Comparison of ENCODE assay signal across 8 mouse cellular contexts in the genomic region with DNA sequence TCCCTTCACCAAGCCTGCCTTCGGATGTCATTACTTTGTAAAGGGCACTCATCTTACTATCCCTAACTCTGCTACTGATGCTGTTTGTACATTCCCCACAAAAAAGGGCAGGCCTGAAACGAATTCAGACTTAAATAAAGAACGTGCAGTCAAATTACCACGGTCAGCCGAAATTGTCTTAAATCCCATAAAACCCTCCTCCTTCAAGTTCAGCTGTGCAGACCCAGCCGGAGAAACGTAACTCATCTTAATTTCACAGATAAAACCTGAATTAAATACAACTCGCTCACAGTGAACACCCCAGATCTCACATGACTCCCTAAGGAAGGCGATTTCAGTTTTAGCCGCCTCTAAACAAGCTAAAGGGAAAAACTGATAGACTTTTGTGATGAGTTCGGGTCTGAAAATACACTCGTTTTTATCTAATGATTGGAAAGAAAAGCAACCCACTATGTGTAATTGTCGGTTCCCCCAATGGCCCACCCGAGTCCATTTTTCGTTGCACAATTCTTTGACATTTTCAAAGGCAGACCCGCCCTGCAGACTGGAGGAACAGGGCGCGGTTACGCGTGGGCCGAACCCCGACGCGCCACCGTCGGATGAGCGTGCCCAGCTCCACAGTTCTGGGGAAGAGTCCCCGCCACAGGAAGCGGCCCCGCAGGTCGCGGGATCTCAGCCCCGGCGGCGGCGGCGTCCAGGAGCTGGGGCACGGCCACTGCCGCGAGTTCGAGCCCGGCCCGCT. TPM values are rescaled to one million over a fixed set of nuclear protein-coding genes. Genes with fewer than 3 reads are reported as not detected.
A peak's percentile ranks its signal among the peaks of the same experiment; 100 is the strongest.
DNase-seq lines count a peak whose midpoint lies in the region; ATAC-seq and TF ChIP-seq lines count a peak whose summit lies in the region.

No protein-coding gene starts in this region.

- peak overlapping the region; percentile 88 for H3K9ac ChIP-seq in heart, embryonic 13.5 days
- peak overlapping the region; percentile 92 for H3K9ac ChIP-seq in ES-E14 (ENCODE audit: insufficient read depth, low read depth, low read length, poor library complexity, severe bottlenecking)
- H3K9ac ChIP-seq in forebrain, embryonic 15.5 days (replicated peaks): peak overlapping the region; percentile 94
- H3K9ac ChIP-seq in liver, embryonic 15.5 days: peak overlapping the region; percentile 84
- H3K9ac ChIP-seq in stomach, embryonic 15.5 days: peak overlapping the region; percentile 80

- in situ Hi-C loops in ES-E14 (cut with MboI; ENCODE audit: low sequenced_read_pairs in 2 of 2, unreplicated experiment in 2 of 2): no loop called here

- peaks cover 32% of the 10 kb centered on the region for H3K4me1 ChIP-seq in heart, embryonic 13.5 days
- peaks cover 0 to 9% of the 10 kb centered on the region in 2 experiments; a peak in 1 of 4 replicates for H3K4me1 ChIP-seq in ES-E14 (ENCODE audit: control insufficient read depth in 2 of 2, insufficient read depth in 2 of 2, low read length in 2 of 2, poor library complexity in 1 of 2)
- peaks cover 24% of the 10 kb centered on the region for H3K4me1 ChIP-seq in forebrain, embryonic 15.5 days
- peaks cover 50% of the 10 kb centered on the region for H3K4me1 ChIP-seq in liver, embryonic 15.5 days (replicated peaks)
- peaks cover 5% of the 10 kb centered on the region; the same call in 1 of the 2 replicates for H3K4me1 ChIP-seq in stomach, embryonic 15.5 days

- WGBS in heart, embryonic 13.5 days: 2% methylated on average over 43 of the region's 43 CpGs
- WGBS in forebrain, embryonic 15.5 days: under 1% methylated on average over 43 of the region's 43 CpGs
- under 1% methylated on average over 43 of the region's 43 CpGs for WGBS in liver, embryonic 15.5 days (ENCODE audit: insufficient replicate concordance)
- under 1% methylated on average over 35 of the region's 43 CpGs for WGBS in stomach, embryonic 15.5 days

- peak overlapping the region; percentile 83 for H3K4me2 ChIP-seq in heart, embryonic 13.5 days
- H3K4me2 ChIP-seq in forebrain, embryonic 15.5 days (replicated peaks): peak overlapping the region; percentile 68
- peak overlapping the region; percentile 78 for H3K4me2 ChIP-seq in liver, embryonic 15.5 days
- H3K4me2 ChIP-seq in stomach, embryonic 15.5 days: peak overlapping the region; percentile 64

- H3K27ac ChIP-seq in heart, embryonic 13.5 days (replicated peaks): peak overlapping the region; percentile 86
- H3K27ac ChIP-seq in ES-E14 (ENCODE audit: insufficient read depth, low read depth, low read length, poor library complexity, severe bottlenecking): peak overlapping the region; percentile 77
- H3K27ac ChIP-seq in forebrain, embryonic 15.5 days (replicated peaks): peak overlapping the region; percentile 92
- H3K27ac ChIP-seq in liver, embryonic 15.5 days (replicated peaks): peak overlapping the region; percentile 100
- peak overlapping the region; percentile 95 for H3K27ac ChIP-seq in stomach, embryonic 15.5 days

- H3K36me3 ChIP-seq in heart, embryonic 13.5 days: peaks cover 36% of the 10 kb centered on the region
- peaks cover 9% of the 10 kb centered on the region for H3K36me3 ChIP-seq in ES-E14 (ENCODE audit: control insufficient read depth, insufficient read depth, low read length, poor library complexity, severe bottlenecking)
- peaks cover 19% of the 10 kb centered on the region for H3K36me3 ChIP-seq in forebrain, embryonic 15.5 days
- H3K36me3 ChIP-seq in liver, embryonic 15.5 days (replicated peaks): peaks cover 35% of the 10 kb centered on the region
- H3K36me3 ChIP-seq in stomach, embryonic 15.5 days: peaks cover 10% of the 10 kb centered on the region

- H3K4me3 ChIP-seq in heart, embryonic 13.5 days: peak overlapping the region; percentile 79
- H3K4me3 ChIP-seq in ES-E14 (ENCODE audit: insufficient read depth in 1 of 2, low read depth in 1 of 2, low read length in 2 of 2, poor library complexity in 1 of 2, severe bottlenecking in 1 of 2): peak overlapping the region; percentile 85 to 95
- H3K4me3 ChIP-seq in forebrain, embryonic 15.5 days: peak overlapping the region; percentile 97
- peak overlapping the region; percentile 82 for H3K4me3 ChIP-seq in liver, embryonic 15.5 days (replicated peaks)
- peak overlapping the region; percentile 84 for H3K4me3 ChIP-seq in stomach, embryonic 15.5 days (replicated peaks)

- 0 out of 2 replicates have a peak, but pooled peaks have one; percentile 34 for ATAC-seq in heart, embryonic 13.5 days (ENCODE audit: extremely low read depth, insufficient number of reproducible peaks, low FRiP score, low TSS enrichment)
- peak; percentile 82 for ATAC-seq in forebrain, embryonic 15.5 days (replicated peaks)
- ATAC-seq in liver, embryonic 15.5 days (ENCODE audit: insufficient read depth): peak; percentile 82
- ATAC-seq in stomach, embryonic 15.5 days (ENCODE audit: insufficient read depth, low FRiP score, low read depth): peak; percentile 62

- no peaks in the 10 kb centered on the region for H3K9me3 ChIP-seq in heart, embryonic 13.5 days
- no peaks in the 10 kb centered on the region for H3K9me3 ChIP-seq in ES-E14 (ENCODE audit: control insufficient read depth, insufficient read depth, low read depth, low read length)
- H3K9me3 ChIP-seq in forebrain, embryonic 15.5 days: no peaks in the 10 kb centered on the region
- H3K9me3 ChIP-seq in liver, embryonic 15.5 days (replicated peaks): no peaks in the 10 kb centered on the region
- no peaks in the 10 kb centered on the region for H3K9me3 ChIP-seq in stomach, embryonic 15.5 days

- no peaks in the 10 kb centered on the region for H3K27me3 ChIP-seq in heart, embryonic 13.5 days (replicated peaks)
- H3K27me3 ChIP-seq in forebrain, embryonic 15.5 days: no peaks in the 10 kb centered on the region
- no peaks in the 10 kb centered on the region for H3K27me3 ChIP-seq in liver, embryonic 15.5 days
- no peaks in the 10 kb centered on the region for H3K27me3 ChIP-seq in stomach, embryonic 15.5 days (replicated peaks)

- no peak for DNase-seq in heart, adult 8-10 months (ENCODE audit: low spot score)
- no peak for DNase-seq in ES-E14 (ENCODE audit: low read depth, low spot score)
- DNase-seq in cerebellum, postnatal 4 days (ENCODE audit: low spot score in 2 of 2): no peak
- DNase-seq in spleen, adult 12 weeks (ENCODE audit: low spot score): no peak

TF ChIP-seq in ES-E14, 5 proteins besides CTCF, POLR2A, EP300 and RAD21:
- no peak for TF ChIP-seq HCFC1 (IDR thresholded peaks at IDR 0.05; ENCODE audit: borderline replicate concordance, insufficient read depth, low read length)
- TF ChIP-seq CHD2 (IDR thresholded peaks at IDR 0.05; ENCODE audit: low read depth, low read length): no peak
- TF ChIP-seq ZNF384 (IDR thresholded peaks at IDR 0.05; ENCODE audit: low read depth, low read length): no peak
- TF ChIP-seq MAFK (IDR thresholded peaks at IDR 0.05; ENCODE audit: insufficient read depth, low read depth, low read length): no peak

RNA-seq across cellular contexts. Expression of a gene that starts 0.5 kb away (rescaled TPM):
- polyA plus RNA-seq in heart, embryonic 13.5 days (2015; fragmentation: Nextera tagmentation; extraction: Ambion mirVana): 132 and 149 TPM in 2 replicates
- total RNA-seq in heart, adult 8-10 months (2022): 10 to 100 TPM; 63.0 to 64.1 (median 63.5) TPM
- 118 and 183 TPM in 2 replicates for total RNA-seq in ES-E14 (2012; rRNA removed)
- polyA plus RNA-seq in forebrain, embryonic 15.5 days (2015; fragmentation: Nextera tagmentation; extraction: Ambion mirVana): 193 and 194 TPM in 2 replicates
- polyA plus RNA-seq in liver, embryonic 15.5 days (2015; fragmentation: Nextera tagmentation; extraction: Ambion mirVana): 70.6 and 79.4 TPM in 2 replicates
- polyA plus RNA-seq in stomach, embryonic 15.5 days (2015; fragmentation: Nextera tagmentation; extraction: Ambion mirVana): 167 and 170 TPM in 2 replicates

RNA-seq across cellular contexts. Expression of a gene that starts 9.1 kb away (rescaled TPM):
- 325 and 327 TPM in 2 replicates for polyA plus RNA-seq in heart, embryonic 13.5 days (2015; fragmentation: Nextera tagmentation; extraction: Ambion mirVana)
- total RNA-seq in heart, adult 8-10 months (2022): 100 to 1,000 TPM in 3 of 4 experiments, 10 to 100 TPM in 1; 97.1 to 165 (median 123) TPM
- 93.9 and 130 TPM in 2 replicates for total RNA-seq in ES-E14 (2012; rRNA removed)
- polyA plus RNA-seq in forebrain, embryonic 15.5 days (2015; fragmentation: Nextera tagmentation; extraction: Ambion mirVana): 555 and 574 TPM in 2 replicates
- 280 and 309 TPM in 2 replicates for polyA plus RNA-seq in liver, embryonic 15.5 days (2015; fragmentation: Nextera tagmentation; extraction: Ambion mirVana)
- 500 and 512 TPM in 2 replicates for polyA plus RNA-seq in stomach, embryonic 15.5 days (2015; fragmentation: Nextera tagmentation; extraction: Ambion mirVana)

RNA-seq across cellular contexts. Expression of a gene that starts 16.4 kb away (rescaled TPM):
- 53.0 and 55.6 TPM in 2 replicates for polyA plus RNA-seq in heart, embryonic 13.5 days (2015; fragmentation: Nextera tagmentation; extraction: Ambion mirVana)
- 10 to 100 TPM; 51.6 to 66.1 (median 59.4) TPM for total RNA-seq in heart, adult 8-10 months (2022)
- total RNA-seq in ES-E14 (2012; rRNA removed): 68.3 and 76.6 TPM in 2 replicates
- 75.1 and 77.3 TPM in 2 replicates for polyA plus RNA-seq in forebrain, embryonic 15.5 days (2015; fragmentation: Nextera tagmentation; extraction: Ambion mirVana)
- 46.4 and 50.2 TPM in 2 replicates for polyA plus RNA-seq in liver, embryonic 15.5 days (2015; fragmentation: Nextera tagmentation; extraction: Ambion mirVana)
- polyA plus RNA-seq in stomach, embryonic 15.5 days (2015; fragmentation: Nextera tagmentation; extraction: Ambion mirVana): 65.2 and 70.2 TPM in 2 replicates

RNA-seq across cellular contexts. Expression of a gene that starts 50.0 kb away (rescaled TPM):
- 13.0 and 19.3 TPM in 2 replicates for polyA plus RNA-seq in heart, embryonic 13.5 days (2015; fragmentation: Nextera tagmentation; extraction: Ambion mirVana)
- 10 to 100 TPM in 1 of 4 experiments, 1 to 10 TPM in 3; 8.4 to 10.2 (median 8.5) TPM for total RNA-seq in heart, adult 8-10 months (2022)
- total RNA-seq in ES-E14 (2012; rRNA removed): 12.4 and 21.0 TPM in 2 replicates
- polyA plus RNA-seq in forebrain, embryonic 15.5 days (2015; fragmentation: Nextera tagmentation; extraction: Ambion mirVana): 0.41 and 0.47 TPM in 2 replicates
- 587 and 603 TPM in 2 replicates for polyA plus RNA-seq in liver, embryonic 15.5 days (2015; fragmentation: Nextera tagmentation; extraction: Ambion mirVana)
- 18.4 and 39.4 TPM in 2 replicates for polyA plus RNA-seq in stomach, embryonic 15.5 days (2015; fragmentation: Nextera tagmentation; extraction: Ambion mirVana)
